Mouse (Mus musculus): ENCODE measurements at regions not wholly inside any gene's neighbourhood (a gene's known extent, or its start where the extent isn't known, plus 50 kb on each side); places are given as distances from the start of the nearest gene placed in this dataset.

- Histone ChIP-seq H3K4me1 (ENCODE audit: control insufficient read depth, insufficient read depth, low read length) (peaks cover 7% of the 10 kb centered on the region), H3K27me3 (ENCODE audit: control insufficient read depth, insufficient read depth, low read length) (no peaks in the 10 kb centered on the region), H3K9ac (ENCODE audit: low read depth, low read length) (no peak overlapping the region), H3K4me3 (no peak overlapping the region), H3K27ac (peak overlapping the region; percentile 61; the same call in 1 of the 2 replicates), H3K79me2 (replicated peaks; ENCODE audit: control insufficient read depth, insufficient read depth, low read length) (no peaks in the 10 kb centered on the region), H3K36me3 (ENCODE audit: control insufficient read depth, insufficient read depth, low read length) (no peaks in the 10 kb centered on the region)
- intact Hi-C loops (cut with DNase I), result loop anchor here (1.0 to 5.0 kb wide), 6 partner anchors 8 to 502 kb away; no protein-coding TSS in a partner anchor
- DNase-seq, result peak; percentile 79 to 86
- TF ChIP-seq CTCF (IDR thresholded peaks at IDR 0.05) (no peak), POLR2A (IDR thresholded peaks at IDR 0.05; ENCODE audit: insufficient read depth, low read depth, low read length) (peak; percentile 27; the same call in 1 of the 2 replicates), EP300 (IDR thresholded peaks at IDR 0.05; ENCODE audit: insufficient read depth, low read depth, low read length) (peak; percentile 98)
- 30% methylated on average over 5 of the region's 5 CpGs for WGBS
Observed at GRCm38 (mm10) chr3:52452345-52452744, 184.2 kb downstream of the Foxo1 start.

GRCm38 (mm10) chr3:52446991-52447390 lies 178.9 kb downstream of the Foxo1 start:
- Histone ChIP-seq H3K4me3 (no peak overlapping the region), H3K4me1 (ENCODE audit: control insufficient read depth, insufficient read depth, low read length) (peaks cover 15% of the 10 kb centered on the region), H3K36me3 (ENCODE audit: control insufficient read depth, insufficient read depth, low read length) (no peaks in the 10 kb centered on the region), H3K27me3 (ENCODE audit: control insufficient read depth, insufficient read depth, low read length) (no peaks in the 10 kb centered on the region), H3K79me2 (replicated peaks; ENCODE audit: control insufficient read depth, insufficient read depth, low read length) (no peaks in the 10 kb centered on the region), H3K27ac (no peak overlapping the region), H3K9ac (ENCODE audit: low read depth, low read length) (no peak overlapping the region)
- DNase-seq, result no peak
- intact Hi-C loops (cut with DNase I), result no loop called here
- WGBS, result 78% methylated on average over 1 of the region's 1 CpGs
- TF ChIP-seq EP300 (IDR thresholded peaks at IDR 0.05; ENCODE audit: insufficient read depth, low read depth, low read length), result no peak
- TF ChIP-seq CTCF (IDR thresholded peaks at IDR 0.05), result no peak
- TF ChIP-seq POLR2A (IDR thresholded peaks at IDR 0.05; ENCODE audit: insufficient read depth, low read depth, low read length), result no peak

GRCm38 (mm10) chr3:52446500-52446899 lies 178.4 kb downstream of the Foxo1 start:
- no peak for DNase-seq
- Histone ChIP-seq H3K9ac (ENCODE audit: low read depth, low read length) (no peak overlapping the region), H3K4me3 (no peak overlapping the region), H3K36me3 (ENCODE audit: control insufficient read depth, insufficient read depth, low read length) (no peaks in the 10 kb centered on the region), H3K79me2 (replicated peaks; ENCODE audit: control insufficient read depth, insufficient read depth, low read length) (no peaks in the 10 kb centered on the region), H3K27me3 (ENCODE audit: control insufficient read depth, insufficient read depth, low read length) (no peaks in the 10 kb centered on the region), H3K4me1 (ENCODE audit: control insufficient read depth, insufficient read depth, low read length) (peaks cover 12% of the 10 kb centered on the region), H3K27ac (no peak overlapping the region)
- intact Hi-C loops (cut with DNase I), result no loop called here
- TF ChIP-seq EP300 (IDR thresholded peaks at IDR 0.05; ENCODE audit: insufficient read depth, low read depth, low read length), result no peak
- no peak for TF ChIP-seq POLR2A (IDR thresholded peaks at IDR 0.05; ENCODE audit: insufficient read depth, low read depth, low read length)
- no peak for TF ChIP-seq CTCF (IDR thresholded peaks at IDR 0.05)
- 73% methylated on average over 5 of the region's 5 CpGs for WGBS

GRCm38 (mm10) chr3:52444420-52445119 lies 176.4 kb downstream of the Foxo1 start:
- no peaks in the 10 kb centered on the region for H3K27me3 ChIP-seq (ENCODE audit: control insufficient read depth, insufficient read depth, low read length)
- H3K79me2 ChIP-seq (replicated peaks; ENCODE audit: control insufficient read depth, insufficient read depth, low read length), result no peaks in the 10 kb centered on the region
- H3K36me3 ChIP-seq (ENCODE audit: control insufficient read depth, insufficient read depth, low read length), result no peaks in the 10 kb centered on the region
- H3K27ac ChIP-seq, result peak overlapping the region; percentile 20; the same call in 1 of the 2 replicates
- no peak overlapping the region for H3K4me3 ChIP-seq
- peaks cover 12% of the 10 kb centered on the region for H3K4me1 ChIP-seq (ENCODE audit: control insufficient read depth, insufficient read depth, low read length)
- 65% methylated on average over 8 of the region's 8 CpGs for WGBS
- intact Hi-C loops (cut with DNase I), result loop anchor here (1.0 kb wide), 1 partner anchor 8 kb away; no protein-coding TSS in a partner anchor
- DNase-seq, result no peak
- TF ChIP-seq CTCF (IDR thresholded peaks at IDR 0.05), result no peak
- no peak for TF ChIP-seq EP300 (IDR thresholded peaks at IDR 0.05; ENCODE audit: insufficient read depth, low read depth, low read length)
- no peak for TF ChIP-seq POLR2A (IDR thresholded peaks at IDR 0.05; ENCODE audit: insufficient read depth, low read depth, low read length)
- H3K9ac ChIP-seq (ENCODE audit: low read depth, low read length), result no peak overlapping the region

GRCm38 (mm10) chr3:52443856-52444255 lies 175.7 kb downstream of the Foxo1 start:
- peak; percentile 78 to 88 for DNase-seq
- Histone ChIP-seq H3K4me1 (ENCODE audit: control insufficient read depth, insufficient read depth, low read length) (peaks cover 12% of the 10 kb centered on the region), H3K9ac (ENCODE audit: low read depth, low read length) (no peak overlapping the region), H3K79me2 (replicated peaks; ENCODE audit: control insufficient read depth, insufficient read depth, low read length) (no peaks in the 10 kb centered on the region), H3K36me3 (ENCODE audit: control insufficient read depth, insufficient read depth, low read length) (no peaks in the 10 kb centered on the region), H3K27me3 (ENCODE audit: control insufficient read depth, insufficient read depth, low read length) (no peaks in the 10 kb centered on the region), H3K27ac (no peak overlapping the region; the same call in 1 of the 2 replicates), H3K4me3 (no peak overlapping the region)
- intact Hi-C loops (cut with DNase I), result loop anchor here (1.0 kb wide), 1 partner anchor 8 kb away; no protein-coding TSS in a partner anchor
- TF ChIP-seq CTCF (IDR thresholded peaks at IDR 0.05) (no peak), POLR2A (IDR thresholded peaks at IDR 0.05; ENCODE audit: insufficient read depth, low read depth, low read length) (0 out of 2 replicates have a peak, but pooled peaks have one; percentile 33), EP300 (IDR thresholded peaks at IDR 0.05; ENCODE audit: insufficient read depth, low read depth, low read length) (peak; percentile 85; the same call in 1 of the 2 replicates)
- 24% methylated on average over 3 of the region's 3 CpGs for WGBS

- H3K9ac ChIP-seq (ENCODE audit: low read depth, low read length), result no peak overlapping the region
- no peak overlapping the region for H3K4me3 ChIP-seq
- H3K27ac ChIP-seq, result no peak overlapping the region
- H3K4me1 ChIP-seq (ENCODE audit: control insufficient read depth, insufficient read depth, low read length), result no peaks in the 10 kb centered on the region
- intact Hi-C loops (cut with DNase I), result no loop called here
- H3K36me3 ChIP-seq (ENCODE audit: control insufficient read depth, insufficient read depth, low read length), result no peaks in the 10 kb centered on the region
- H3K27me3 ChIP-seq (ENCODE audit: control insufficient read depth, insufficient read depth, low read length), result no peaks in the 10 kb centered on the region
- H3K79me2 ChIP-seq (replicated peaks; ENCODE audit: control insufficient read depth, insufficient read depth, low read length), result no peaks in the 10 kb centered on the region
- TF ChIP-seq CTCF (IDR thresholded peaks at IDR 0.05) (no peak), EP300 (IDR thresholded peaks at IDR 0.05; ENCODE audit: insufficient read depth, low read depth, low read length) (no peak), POLR2A (IDR thresholded peaks at IDR 0.05; ENCODE audit: insufficient read depth, low read depth, low read length) (no peak)
- WGBS, result 83% methylated on average over 8 of the region's 8 CpGs
- DNase-seq, result no peak
Observed at GRCm38 (mm10) chr3:52429014-52429589, 161.0 kb downstream of the Foxo1 start.
